Mouse (Mus musculus) v-Abl transformed pro-B cells (cell line): ENCODE results near the gene Atp13a2.

ENCODE experiments used
- in situ Hi-C, 2 experiments: fragments of 400-800 bp; cut with MboI; formaldehyde crosslinking; loops; one replicate each; pipeline ENCODE4 v1.15.1; 2025; ENCODE audit not compliant: unreplicated experiment in 2 of 2

The Atp13a2 gene

GRCm38 (mm10) chr4:140986711-140987395 is at the start of gene Atp13a2:
TSS of gene Atp13a2 (plus strand) at chr4:140986873.
- in situ Hi-C loops, result no loop called here

GRCm38 (mm10) chr4:140944356-140944755 is 42.3 kb upstream of the Atp13a2 start:
- in situ Hi-C loops, result no loop called here

- in situ Hi-C loops, result loop anchor here in 1 of 2 experiments (5.0 kb wide), 1 partner anchor 243 kb away; the partner anchor contains the start of gene Rcc2
Measured at GRCm38 (mm10) chr4:140944961-140945442, 41.7 kb upstream of the Atp13a2 start.

GRCm38 (mm10) chr4:140945571-140945970 is 41.1 kb upstream of the Atp13a2 start:
- in situ Hi-C loops, result loop anchor here in 1 of 2 experiments (5.0 kb wide), 1 partner anchor 243 kb away; the partner anchor contains the start of gene Rcc2

- in situ Hi-C loops, result loop anchor here in 1 of 2 experiments (5.0 kb wide), 1 partner anchor 244 kb away; the partner anchor contains the start of gene Rcc2
Measured at GRCm38 (mm10) chr4:140946048-140946447, 40.6 kb upstream of the Atp13a2 start.

DNA sequence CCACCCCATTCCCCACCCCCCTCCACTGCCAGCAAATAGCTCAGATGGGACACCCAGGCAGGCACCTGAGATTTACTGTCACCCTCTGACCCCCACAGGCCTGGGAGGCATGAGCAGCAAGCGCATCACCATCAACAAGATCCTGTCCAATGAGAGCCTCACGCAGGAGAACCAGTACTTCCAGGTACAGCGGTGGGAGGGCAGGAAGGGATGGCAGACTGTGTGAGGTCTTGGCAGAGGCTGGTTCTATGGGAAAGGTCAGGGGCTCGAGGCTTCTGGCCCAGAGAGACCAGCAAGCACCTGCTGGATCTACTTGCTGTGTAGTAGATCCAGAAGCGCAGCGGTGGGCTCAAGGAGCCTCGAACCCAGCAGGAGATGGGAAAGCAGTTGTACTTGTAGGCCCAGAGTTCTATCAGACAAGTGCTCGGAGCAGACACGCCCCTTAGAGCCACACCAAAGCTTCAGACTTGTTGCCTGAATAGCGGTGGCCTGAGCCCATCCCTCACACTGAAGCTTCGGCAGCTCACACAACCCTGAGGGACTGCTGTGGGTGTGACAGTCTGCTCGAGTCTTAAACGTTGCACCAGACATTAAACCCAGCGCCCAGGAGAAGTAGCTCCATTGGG is 40.0 kb upstream of the Atp13a2 start:
- in situ Hi-C loops, result loop anchor here in 1 of 2 experiments (5.0 kb wide), 1 partner anchor 244 kb away; the partner anchor contains the start of gene Rcc2

- in situ Hi-C loops, result loop anchor here in 1 of 2 experiments (5.0 kb wide), 1 partner anchor 245 kb away; the partner anchor contains the start of gene Rcc2
Measured at GRCm38 (mm10) chr4:140947487-140948440, 38.9 kb upstream of the Atp13a2 start.

DNA sequence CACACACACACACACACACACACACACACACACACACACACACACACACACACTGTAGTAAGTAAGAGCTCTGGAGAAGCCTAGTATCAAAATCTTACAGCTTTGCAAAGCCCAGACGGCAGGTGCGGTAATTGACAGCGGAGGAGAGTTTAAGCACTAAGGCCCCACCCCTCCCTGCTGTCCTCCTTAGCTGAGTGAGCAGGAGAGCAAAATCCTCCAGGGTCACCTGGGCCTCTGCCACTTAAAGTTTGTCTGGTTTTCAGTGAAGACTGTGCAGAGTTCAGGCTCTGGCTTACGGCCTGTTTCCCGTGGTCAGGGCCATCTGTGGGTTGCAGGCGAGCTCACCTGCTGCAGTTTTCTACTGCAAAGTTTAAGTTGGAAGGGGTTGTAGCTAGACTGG is 38.2 kb upstream of the Atp13a2 start:
- in situ Hi-C loops, result loop anchor here in 1 of 2 experiments (5.0 kb wide), 1 partner anchor 246 kb away; the partner anchor contains the start of gene Rcc2

- in situ Hi-C loops, result loop anchor here in 1 of 2 experiments (5.0 kb wide), 1 partner anchor 247 kb away; the partner anchor contains the start of gene Rcc2
Measured at GRCm38 (mm10) chr4:140949052-140949451, 37.6 kb upstream of the Atp13a2 start.

DNA sequence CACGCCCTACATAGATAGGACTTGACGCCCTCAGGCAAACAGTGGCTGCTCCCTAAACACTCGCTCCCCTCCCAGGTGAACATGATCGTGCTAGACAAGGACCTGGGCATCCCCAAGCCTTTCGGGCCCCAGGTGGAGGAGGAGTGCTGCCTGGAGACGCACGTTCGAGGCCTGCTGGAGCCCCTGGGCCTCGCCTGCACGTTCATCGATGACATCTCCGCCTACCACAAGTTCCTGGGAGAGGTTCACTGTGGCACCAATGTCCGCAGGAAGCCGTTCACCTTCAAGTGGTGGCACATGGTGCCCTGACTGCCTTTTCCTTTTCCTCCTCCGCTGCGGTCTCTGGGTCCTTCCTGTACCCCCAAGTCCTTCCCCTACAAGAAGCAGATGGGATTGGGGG is 37.1 kb upstream of the Atp13a2 start:
- in situ Hi-C loops, result loop anchor here (5.0 to 10.0 kb wide), 3 partner anchors 125 to 265 kb away; partner anchors contain the start of gene Rcc2 (in 1 of the 2)

DNA sequence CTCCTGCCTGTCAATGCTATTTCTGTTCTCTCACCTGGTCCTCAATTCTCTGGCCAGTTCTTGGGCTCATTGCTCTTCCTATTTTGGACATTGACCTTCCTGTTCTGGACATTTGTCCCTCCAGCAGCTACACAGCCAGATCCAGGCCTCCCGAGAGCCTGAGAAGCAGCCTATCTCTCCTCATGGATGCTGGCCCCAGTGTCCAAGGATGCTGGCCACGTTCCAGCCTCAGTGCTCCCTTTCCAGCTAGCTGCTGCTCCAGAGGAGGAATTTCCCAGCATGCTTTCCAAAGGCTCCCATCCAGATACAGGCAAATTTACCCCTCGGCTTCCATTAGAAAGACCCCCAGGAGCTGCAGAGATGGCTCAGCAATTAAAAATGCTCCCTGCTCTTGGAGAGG is 36.1 kb upstream of the Atp13a2 start:
- in situ Hi-C loops, result loop anchor here (10.0 kb wide), 2 partner anchors 126 to 266 kb away; no protein-coding TSS in a partner anchor

GRCm38 (mm10) chr4:140951861-140952641 is 34.6 kb upstream of the Atp13a2 start:
- in situ Hi-C loops, result loop anchor here (10.0 kb wide), 2 partner anchors 127 to 267 kb away; no protein-coding TSS in a partner anchor

- in situ Hi-C loops, result loop anchor here (5.0 to 10.0 kb wide), 4 partner anchors 50 to 272 kb away; partner anchors contain the start of gene Padi2 (in 2 of the 2)
Measured at GRCm38 (mm10) chr4:140957131-140957702, 29.5 kb upstream of the Atp13a2 start.

DNA sequence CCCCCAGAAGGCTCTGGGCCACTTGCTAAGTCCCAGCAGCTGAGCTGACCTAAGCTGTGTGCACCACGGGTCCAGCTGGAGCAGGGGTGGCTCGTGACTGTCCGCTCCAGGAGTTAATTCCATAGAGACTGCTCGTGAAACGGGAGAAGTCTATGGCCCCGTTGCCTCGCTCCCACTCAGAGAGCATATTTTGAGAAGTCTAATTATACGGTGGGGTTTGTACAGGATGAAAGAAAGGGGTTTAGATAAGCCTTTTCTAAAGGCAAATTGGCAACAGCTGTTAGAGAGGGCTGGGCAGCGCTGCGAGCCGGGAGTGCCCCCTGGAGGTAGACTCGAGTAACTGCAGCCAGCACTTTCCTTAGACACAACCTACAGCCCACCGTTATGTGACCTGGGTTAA is 28.9 kb upstream of the Atp13a2 start:
- in situ Hi-C loops, result loop anchor here (5.0 to 10.0 kb wide), 4 partner anchors 50 to 273 kb away; partner anchors contain the start of gene Padi2 (in 2 of the 2)

GRCm38 (mm10) chr4:140958319-140958718 is 28.4 kb upstream of the Atp13a2 start:
- in situ Hi-C loops, result loop anchor here (5.0 to 10.0 kb wide), 4 partner anchors 51 to 274 kb away; partner anchors contain the start of gene Padi2 (in 2 of the 2)

GRCm38 (mm10) chr4:140959128-140959679 is 27.5 kb upstream of the Atp13a2 start:
- in situ Hi-C loops, result loop anchor here (5.0 to 10.0 kb wide), 4 partner anchors 52 to 274 kb away; partner anchors contain the start of gene Padi2 (in 2 of the 2)

DNA sequence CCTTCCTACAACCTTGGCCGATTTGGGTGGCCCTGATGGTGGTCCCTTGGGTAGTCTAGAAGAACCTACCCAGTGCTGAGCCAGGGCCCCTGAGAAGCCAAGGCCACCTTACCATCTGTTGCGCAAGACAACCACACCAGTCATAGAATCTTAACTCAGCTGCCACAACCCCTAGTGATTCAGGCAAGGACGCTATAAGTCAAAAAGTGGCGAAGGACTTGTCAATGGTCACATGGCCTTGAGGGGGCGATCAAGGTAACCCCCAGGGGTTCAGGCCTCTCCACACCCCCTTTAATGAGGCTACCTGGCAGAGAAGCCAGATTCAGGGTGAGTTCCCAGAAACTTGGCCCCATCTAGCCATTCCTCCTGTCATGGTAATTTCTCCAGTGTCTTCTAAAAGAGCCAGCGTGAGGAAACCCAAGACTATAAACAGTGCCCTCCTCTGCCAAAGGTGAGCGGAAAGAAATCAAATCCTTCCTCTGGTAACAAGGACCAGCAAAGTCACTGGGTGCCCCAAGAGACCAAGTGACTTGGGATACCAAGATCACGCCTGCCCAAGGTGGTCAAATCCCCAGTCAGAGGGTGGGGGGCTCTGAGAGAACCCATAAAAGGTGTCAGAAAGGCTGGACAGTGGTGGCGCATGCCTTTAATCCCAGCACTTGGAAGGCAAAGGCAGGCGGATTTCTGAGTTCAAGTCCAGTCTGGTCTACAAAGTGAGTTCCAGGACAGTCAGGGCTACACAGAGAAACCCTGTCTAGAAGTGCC is 26.8 kb upstream of the Atp13a2 start:
- in situ Hi-C loops, result loop anchor here (5.0 to 10.0 kb wide), 4 partner anchors 53 to 275 kb away; partner anchors contain the start of gene Padi2 (in 2 of the 2)
